Mouse (Mus musculus) midbrain, embryonic 10.5 days (tissue): Measurements from ENCODE around the gene Cd276. TPM values are rescaled to one million over a fixed set of nuclear protein-coding genes. Genes with fewer than 3 reads are reported as not detected.

Experiments
- DNase-seq: peaks from one replicate; pipeline ENCODE4 v3.0.0-alpha.2; 2017; ENCODE audit warnings: low spot score
- H3K27ac ChIP-seq: fragments of 300-500 bp; sonication (generic); replicated peaks from 2 replicates; pipeline ENCODE4 v1.5.1; 2016; ENCODE audit warnings: mild to moderate bottlenecking
- H3K27me3 ChIP-seq: fragments of 300-500 bp; sonication (generic); 2 replicates; pipeline ENCODE4 v1.6.1; 2016; ENCODE audit warnings: low read depth, mild to moderate bottlenecking; ENCODE audit not compliant: poor library complexity, severe bottlenecking
- H3K36me3 ChIP-seq: fragments of 300-500 bp; sonication (generic); 2 replicates; pipeline ENCODE4 v1.6.1; 2016; ENCODE audit warnings: mild to moderate bottlenecking, moderate library complexity
- H3K4me1 ChIP-seq: fragments of 300-500 bp; sonication (generic); 2 replicates; pipeline ENCODE4 v1.6.1; 2016
- H3K4me3 ChIP-seq: fragments of 300-500 bp; sonication (generic); 2 replicates; pipeline ENCODE4 v1.5.1; 2016; ENCODE audit warnings: mild to moderate bottlenecking, moderate library complexity
- H3K9me3 ChIP-seq: fragments of 300-500 bp; sonication (generic); replicated peaks from 2 replicates; pipeline ENCODE4 v1.6.1; 2016; ENCODE audit warnings: mild to moderate bottlenecking
- WGBS: fragments of 180-500 bp; shearing (Covaris S2); methylation state at CpG from one replicate; pipeline ENCODE4 v1.1.7; 2016; 5-methylcytosine and 5-hydroxymethylcytosine counted together
- polyA plus RNA-seq: library from polyadenylated mRNA; unstranded; fragments of >200 nt; fragmentation: Nextera tagmentation; extraction: Ambion mirVana; gene quantifications from 2 replicates; pipeline ENCODE4 v1.2.1, GENCODE M21; 2016

Cd276 gene
- polyA plus RNA-seq, 1 experiment from 2014 or later = 24.5 TPM

GRCm38 (mm10) chr9:58520816-58521581, 34.2 kb downstream of the Cd276 start:
- WGBS = 87% methylated on average over 5 of the region's 5 CpGs
- Histone ChIP-seq H3K4me3 (no peak overlapping the region), H3K36me3 (peaks cover 6% of the 10 kb centered on the region), H3K9me3 (no peaks in the 10 kb centered on the region), H3K27ac (no peak overlapping the region), H3K27me3 (no peaks in the 10 kb centered on the region), H3K4me1 (peaks cover 9% of the 10 kb centered on the region)
- DNase-seq = no peak

GRCm38 (mm10) chr9:58519953-58520352, 35.3 kb downstream of the Cd276 start:
- no peaks in the 10 kb centered on the region for H3K9me3 ChIP-seq
- no peak for DNase-seq
- H3K27ac ChIP-seq = no peak overlapping the region
- no peaks in the 10 kb centered on the region for H3K27me3 ChIP-seq
- H3K4me3 ChIP-seq = no peak overlapping the region
- no peaks in the 10 kb centered on the region; the same call in 1 of the 2 replicates for H3K36me3 ChIP-seq
- H3K4me1 ChIP-seq = peaks cover 13% of the 10 kb centered on the region
- 82% methylated on average over 3 of the region's 3 CpGs for WGBS

- no peak for DNase-seq
Measured at GRCm38 (mm10) chr9:58517866-58518750, 37.1 kb downstream of the Cd276 start.

GRCm38 (mm10) chr9:58516480-58516879, 38.8 kb downstream of the Cd276 start:
- no peak for DNase-seq
- no peaks in the 10 kb centered on the region for H3K36me3 ChIP-seq
- 83% methylated on average over 3 of the region's 3 CpGs for WGBS
- no peaks in the 10 kb centered on the region for H3K9me3 ChIP-seq
- H3K27ac ChIP-seq = no peak overlapping the region
- H3K4me3 ChIP-seq = no peak overlapping the region
- no peaks in the 10 kb centered on the region for H3K27me3 ChIP-seq
- H3K4me1 ChIP-seq = peaks cover 13% of the 10 kb centered on the region

More at GRCm38 (mm10) chr9:58517866-58518750, 37.1 kb downstream of the Cd276 start:
- Histone ChIP-seq H3K36me3 (no peaks in the 10 kb centered on the region), H3K27ac (no peak overlapping the region), H3K4me1 (peaks cover 13% of the 10 kb centered on the region), H3K27me3 (no peaks in the 10 kb centered on the region), H3K4me3 (no peak overlapping the region), H3K9me3 (no peaks in the 10 kb centered on the region)
- WGBS = 68% methylated on average over 9 of the region's 9 CpGs

- 65% methylated on average over 5 of the region's 5 CpGs for WGBS
- Histone ChIP-seq H3K27ac (0 out of 2 replicates have a peak overlapping the region, but pooled peaks have one; percentile 17), H3K9me3 (no peaks in the 10 kb centered on the region), H3K27me3 (no peaks in the 10 kb centered on the region), H3K4me3 (no peak overlapping the region), H3K36me3 (no peaks in the 10 kb centered on the region), H3K4me1 (peaks cover 13% of the 10 kb centered on the region)
- DNase-seq = no peak
Measured at GRCm38 (mm10) chr9:58513749-58514148, 41.5 kb downstream of the Cd276 start.

- Histone ChIP-seq H3K36me3 (no peaks in the 10 kb centered on the region), H3K27me3 (no peaks in the 10 kb centered on the region), H3K4me1 (peaks cover 6% of the 10 kb centered on the region), H3K27ac (no peak overlapping the region), H3K4me3 (no peak overlapping the region), H3K9me3 (no peaks in the 10 kb centered on the region)
- WGBS = 91% methylated on average over 5 of the region's 5 CpGs
- DNase-seq = no peak
Measured at GRCm38 (mm10) chr9:58510452-58510851, 44.8 kb downstream of the Cd276 start.

- no peak for DNase-seq
- H3K4me3 ChIP-seq = no peak overlapping the region
- H3K36me3 ChIP-seq = no peaks in the 10 kb centered on the region
- no peaks in the 10 kb centered on the region for H3K9me3 ChIP-seq
- WGBS = 87% methylated on average over 8 of the region's 8 CpGs
- H3K4me1 ChIP-seq = no peaks in the 10 kb centered on the region
- no peak overlapping the region for H3K27ac ChIP-seq
- no peaks in the 10 kb centered on the region for H3K27me3 ChIP-seq
Measured at GRCm38 (mm10) chr9:58507216-58508005, 47.8 kb downstream of the Cd276 start.

GRCm38 (mm10) chr9:58500946-58501345, 54.3 kb downstream of the Cd276 start:
- DNase-seq = no peak
- WGBS = 89% methylated on average over 5 of the region's 5 CpGs
- Histone ChIP-seq H3K36me3 (no peaks in the 10 kb centered on the region), H3K9me3 (no peaks in the 10 kb centered on the region), H3K27ac (no peak overlapping the region), H3K4me1 (0 out of 2 replicates have a peak, but pooled peaks cover 5% of the 10 kb centered on the region), H3K4me3 (no peak overlapping the region), H3K27me3 (no peaks in the 10 kb centered on the region)

GRCm38 (mm10) chr9:58497942-58498341, 57.3 kb downstream of the Cd276 start:
- Histone ChIP-seq H3K9me3 (no peaks in the 10 kb centered on the region), H3K27me3 (0 out of 2 replicates have a peak, but pooled peaks cover under 1% of the 10 kb centered on the region), H3K36me3 (no peaks in the 10 kb centered on the region), H3K4me3 (no peak overlapping the region), H3K27ac (no peak overlapping the region), H3K4me1 (0 out of 2 replicates have a peak, but pooled peaks cover 5% of the 10 kb centered on the region)
- WGBS = 69% methylated on average over 4 of the region's 4 CpGs
- DNase-seq = no peak

- Histone ChIP-seq H3K4me3 (no peak overlapping the region), H3K27me3 (peaks cover 14% of the 10 kb centered on the region), H3K9me3 (no peaks in the 10 kb centered on the region), H3K27ac (no peak overlapping the region), H3K4me1 (0 out of 2 replicates have a peak, but pooled peaks cover 5% of the 10 kb centered on the region), H3K36me3 (no peaks in the 10 kb centered on the region)
- 33% methylated on average over 4 of the region's 4 CpGs for whole genome bisulfite sequencing
- DNase-seq = no peak
Measured at GRCm38 (mm10) chr9:58496470-58497182, 58.6 kb downstream of the Cd276 start.

GRCm38 (mm10) chr9:58495035-58495434, 60.2 kb downstream of the Cd276 start:
- Histone ChIP-seq H3K27ac (no peak overlapping the region), H3K4me3 (no peak overlapping the region), H3K27me3 (peaks cover 30% of the 10 kb centered on the region), H3K36me3 (no peaks in the 10 kb centered on the region), H3K9me3 (no peaks in the 10 kb centered on the region), H3K4me1 (peaks cover 11% of the 10 kb centered on the region)
- 68% methylated on average over 2 of the region's 2 CpGs for WGBS
- DNase-seq = no peak

- DNase-seq = no peak
- Histone ChIP-seq H3K36me3 (no peaks in the 10 kb centered on the region), H3K27me3 (peaks cover 76% of the 10 kb centered on the region), H3K27ac (no peak overlapping the region), H3K9me3 (no peaks in the 10 kb centered on the region), H3K4me1 (peaks cover 37% of the 10 kb centered on the region), H3K4me3 (no peak overlapping the region)
- 65% methylated on average over 2 of the region's 2 CpGs for WGBS
Measured at GRCm38 (mm10) chr9:58490391-58490790, 64.8 kb downstream of the Cd276 start.
